Mouse (Mus musculus) erythroblast, embryonic 14.5 days (primary cell): Measurements from ENCODE around the gene Fev.

Experiments
- GATA1 ChIP-seq: IDR thresholded peaks from 2 replicates; pipeline ENCODE4 v1.6.1; 2012; ENCODE audit warnings: low read length, inconsistent platforms, mixed read lengths
- TAL1 ChIP-seq: IDR thresholded peaks from 3 replicates; pipeline ENCODE4 v1.6.1; 2012; ENCODE audit warnings: low read length, inconsistent platforms, mixed read lengths

DNA sequence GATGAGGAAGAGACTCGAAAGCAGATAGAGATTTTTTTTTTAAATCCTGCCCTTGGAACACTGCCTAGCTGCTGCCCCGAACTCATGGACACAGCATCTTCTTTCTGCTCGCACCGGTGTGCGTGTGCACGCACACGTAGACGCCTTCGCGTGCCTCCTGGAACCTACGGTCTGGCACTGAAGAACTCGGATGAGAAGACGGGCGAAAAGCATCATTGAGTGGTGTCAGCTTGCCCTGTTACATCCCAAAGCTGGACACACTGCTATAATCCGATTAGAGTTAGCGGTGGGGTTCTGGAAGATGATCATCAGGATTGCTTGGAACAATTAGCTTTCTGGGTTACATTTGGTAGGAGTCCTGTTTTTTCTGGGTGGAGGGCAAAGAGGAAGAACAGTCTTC, 26.4 kb downstream of the Fev start:
- TF ChIP-seq GATA1 (no peak), TAL1 (no peak)
